Mouse (Mus musculus) bone marrow macrophage, adult 2 months (primary cell): ENCODE measurements around the gene Mtmr4. TPM values are rescaled to one million over a fixed set of nuclear protein-coding genes. Genes with fewer than 3 reads are reported as not detected.

ENCODE experiments used
- H3K27ac ChIP-seq: 2 replicates; pipeline ENCODE4 v1.5.1; 2012; ENCODE audit warnings: low read depth, low read length; ENCODE audit not compliant: insufficient read depth
- H3K4me1 ChIP-seq: 2 replicates; pipeline ENCODE4 v1.6.1; 2012; ENCODE audit warnings: low read length; ENCODE audit not compliant: control insufficient read depth, insufficient read depth
- H3K4me3 ChIP-seq: 2 replicates; pipeline ENCODE4 v1.5.1; 2012; ENCODE audit warnings: mild to moderate bottlenecking, low read length, moderate library complexity; ENCODE audit not compliant: insufficient read depth
- CTCF ChIP-seq: IDR thresholded peaks from 2 replicates; pipeline ENCODE4 v1.5.1; 2012; ENCODE audit warnings: low read depth, mild to moderate bottlenecking, low read length, moderate library complexity
- POLR2A ChIP-seq: IDR thresholded peaks from 2 replicates; pipeline ENCODE4 v1.6.1; 2012; ENCODE audit warnings: mild to moderate bottlenecking, low read depth, low read length, borderline replicate concordance
- polyA plus RNA-seq: library from polyadenylated mRNA; stranded (reverse); fragments of >200 nt; gene quantifications from 2 replicates; pipeline ENCODE4 v1.2.4, GENCODE M21; 2012; ENCODE audit not compliant: missing spikeins, insufficient read depth, insufficient read length

Gene Mtmr4
- polyA plus RNA-seq, 1 experiment = 16.3 TPM

GRCm38 (mm10) chr11:87609264-87609663, 17.3 kb downstream of the Mtmr4 start:
- Histone ChIP-seq H3K4me1 (no peaks in the 10 kb centered on the region), H3K27ac (no peak overlapping the region), H3K4me3 (no peak overlapping the region)
- TF ChIP-seq CTCF = no peak
- no peak for TF ChIP-seq POLR2A

DNA sequence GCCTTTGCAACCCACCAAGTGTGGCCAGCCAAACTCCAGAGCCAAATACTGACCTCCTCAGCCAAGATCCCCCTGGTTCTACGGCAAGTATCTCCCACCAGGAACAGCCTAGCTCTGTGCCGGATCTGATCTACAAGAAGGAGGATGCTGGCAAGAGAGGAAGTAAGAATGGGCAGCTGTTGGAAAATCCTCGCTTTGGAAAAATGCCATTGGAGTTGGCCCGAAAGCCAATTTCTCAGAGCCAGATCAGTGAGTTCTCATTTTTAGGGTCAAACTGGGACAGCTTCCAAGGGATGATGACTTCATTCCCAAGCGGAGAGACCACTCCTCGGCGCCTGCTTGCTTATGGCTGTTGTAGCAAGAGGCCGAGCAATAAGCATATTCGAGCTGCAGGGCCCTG, 19.6 kb downstream of the Mtmr4 start:
- H3K4me3 ChIP-seq = no peak overlapping the region
- TF ChIP-seq CTCF = no peak
- TF ChIP-seq POLR2A = no peak
- H3K4me1 ChIP-seq = no peaks in the 10 kb centered on the region
- H3K27ac ChIP-seq = no peak overlapping the region

DNA sequence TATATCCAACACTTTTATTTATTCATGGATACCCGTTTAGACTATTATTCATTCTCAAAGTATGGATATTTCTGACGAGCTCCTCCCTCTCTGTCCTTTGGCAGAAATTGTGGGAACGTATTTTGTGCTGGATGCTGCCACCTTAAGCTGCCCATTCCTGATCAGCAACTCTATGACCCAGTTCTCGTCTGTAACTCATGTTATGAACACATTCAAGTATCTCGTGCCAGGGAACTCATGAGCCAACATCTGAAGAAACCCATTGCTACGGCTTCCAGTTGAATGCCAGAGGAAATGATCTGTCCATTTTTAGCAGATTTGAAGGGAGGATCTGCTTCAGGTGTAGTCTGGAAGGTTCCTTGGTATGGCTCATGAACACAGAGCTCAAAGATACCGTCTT, 22.0 kb downstream of the Mtmr4 start:
- TF ChIP-seq CTCF (no peak), POLR2A (no peak)
- Histone ChIP-seq H3K4me1 (no peaks in the 10 kb centered on the region), H3K4me3 (no peak overlapping the region), H3K27ac (no peak overlapping the region)

GRCm38 (mm10) chr11:87615551-87615950, 23.6 kb downstream of the Mtmr4 start:
- Histone ChIP-seq H3K4me1 (no peaks in the 10 kb centered on the region), H3K4me3 (no peak overlapping the region), H3K27ac (no peak overlapping the region)
- TF ChIP-seq POLR2A (no peak), CTCF (no peak)

GRCm38 (mm10) chr11:87615952-87616351, 24.0 kb downstream of the Mtmr4 start:
- TF ChIP-seq POLR2A = no peak
- TF ChIP-seq CTCF = no peak
- Histone ChIP-seq H3K4me1 (no peaks in the 10 kb centered on the region), H3K4me3 (no peak overlapping the region)

GRCm38 (mm10) chr11:87616790-87617474, 25.0 kb downstream of the Mtmr4 start, which contains the start of gene Hsf5:
Gene Hsf5, plus strand, starts transcription at chr11:87617164.
- Histone ChIP-seq H3K27ac (no peak within 1 kb of the TSS), H3K4me3 (no peak within 1 kb of the TSS), H3K4me1 (no peaks in the 10 kb centered on the region)
- no peak for TF ChIP-seq CTCF
- no peak for TF ChIP-seq POLR2A

More at GRCm38 (mm10) chr11:87615952-87616351, 24.0 kb downstream of the Mtmr4 start:
- H3K27ac ChIP-seq = no peak overlapping the region

DNA sequence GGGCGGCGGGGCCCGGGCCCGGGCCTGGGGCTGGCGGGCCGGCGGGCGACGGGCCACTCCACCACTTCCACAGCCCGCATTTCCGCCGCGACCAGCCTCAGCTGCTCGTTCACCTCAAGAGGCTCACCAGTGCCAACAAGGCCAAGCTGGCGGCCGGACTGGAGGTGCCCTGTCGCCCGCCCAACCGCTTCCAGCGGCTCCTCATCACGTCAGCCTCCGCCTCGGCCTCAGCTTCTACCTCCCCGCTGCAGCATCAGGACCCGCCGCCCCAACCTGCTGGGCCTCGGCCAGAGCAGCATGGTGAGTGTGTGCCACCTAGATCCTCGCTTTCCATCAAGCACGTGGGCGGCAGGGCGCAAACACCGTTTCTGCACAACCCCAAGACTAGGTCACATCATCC, 25.6 kb downstream of the Mtmr4 start:
- TF ChIP-seq CTCF (no peak), POLR2A (no peak)
- no peaks in the 10 kb centered on the region for H3K4me1 ChIP-seq

DNA sequence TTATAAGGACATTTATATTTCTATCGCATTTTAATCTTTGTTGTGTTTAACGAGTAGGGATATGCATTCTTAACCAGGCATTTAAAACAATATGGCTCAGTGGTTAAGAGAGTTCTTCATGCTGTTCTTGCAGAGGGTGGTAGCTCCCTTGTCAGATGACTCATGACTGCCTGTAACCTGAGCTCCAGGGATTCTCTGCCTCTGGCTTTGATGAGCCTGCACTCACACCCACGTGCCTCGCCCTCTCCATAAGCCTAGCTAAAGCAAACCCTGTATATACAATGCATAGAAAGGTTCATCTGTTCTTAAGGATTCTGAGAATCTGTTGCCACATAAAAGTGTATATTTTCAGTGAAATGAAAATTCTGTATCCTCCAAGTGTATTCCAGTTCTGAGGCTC, 31.2 kb downstream of the Mtmr4 start:
- Histone ChIP-seq H3K4me1 (no peaks in the 10 kb centered on the region), H3K27ac (no peak overlapping the region), H3K4me3 (no peak overlapping the region)
- TF ChIP-seq POLR2A (no peak), CTCF (no peak)

More for the DNA sequence above, 25.6 kb downstream of the Mtmr4 start:
- Histone ChIP-seq H3K4me3 (no peak overlapping the region), H3K27ac (no peak overlapping the region)

DNA sequence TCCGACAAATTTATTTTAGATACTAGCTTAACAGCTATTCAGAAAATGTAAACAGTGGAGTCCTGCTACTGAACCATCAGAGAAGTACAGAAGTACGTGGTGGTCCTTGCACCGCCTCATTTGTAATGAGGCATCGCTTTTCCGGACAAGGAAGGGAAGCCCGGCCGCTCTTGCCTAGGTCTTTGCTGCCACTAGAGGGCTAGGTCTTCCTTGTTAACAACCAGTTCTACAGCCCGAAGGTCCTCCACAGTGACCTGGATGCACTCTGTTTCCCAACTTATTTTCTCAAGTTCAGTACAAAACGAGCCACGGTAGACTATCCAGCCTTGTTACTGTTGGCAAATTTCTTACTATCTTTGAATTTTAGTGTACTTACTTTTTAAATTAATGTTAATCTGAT, 37.9 kb downstream of the Mtmr4 start:
- Histone ChIP-seq H3K4me3 (no peak overlapping the region), H3K4me1 (no peaks in the 10 kb centered on the region), H3K27ac (no peak overlapping the region)
- no peak for TF ChIP-seq CTCF

GRCm38 (mm10) chr11:87638793-87639192, 46.8 kb downstream of the Mtmr4 start:
- Histone ChIP-seq H3K27ac (no peak overlapping the region), H3K4me3 (peak overlapping the region; percentile 57), H3K4me1 (peaks cover 2% of the 10 kb centered on the region)
- TF ChIP-seq POLR2A (no peak), CTCF (no peak)

- Histone ChIP-seq H3K4me1 (peaks cover 2% of the 10 kb centered on the region), H3K4me3 (peak overlapping the region; percentile 57), H3K27ac (no peak overlapping the region)
- TF ChIP-seq POLR2A (no peak), CTCF (no peak)
Observed at GRCm38 (mm10) chr11:87639206-87639605, 47.2 kb downstream of the Mtmr4 start.
